Mouse (Mus musculus) naive thymus-derived CD4-positive, alpha-beta T cell, adult 2 months (primary cell): ENCODE measurements around the gene Mill2.

Experiments
- DNase-seq: peaks from one replicate; pipeline ENCODE4 v3.0.0-alpha.2; 2011; ENCODE audit warnings: low read depth

The Mill2 gene

GRCm38 (mm10) chr7:18875372-18875771 is 35.6 kb downstream of the Mill2 start:
- no peak for DNase-seq

- DNase-seq, result no peak
These were observed 38.9 kb downstream of the Mill2 start for GRCm38 (mm10) chr7:18878691-18879090.

- peak; percentile 52 for DNase-seq
These were observed 44.4 kb downstream of the Mill2 start for GRCm38 (mm10) chr7:18883991-18884744.

GRCm38 (mm10) chr7:18884745-18885422 is 45.1 kb downstream of the Mill2 start:
- no peak for DNase-seq

GRCm38 (mm10) chr7:18886963-18887362 is 47.2 kb downstream of the Mill2 start:
- no peak for DNase-seq

GRCm38 (mm10) chr7:18890848-18891247 is 51.1 kb downstream of the Mill2 start:
- no peak for DNase-seq

GRCm38 (mm10) chr7:18891872-18892599 is 52.3 kb downstream of the Mill2 start:
- DNase-seq, result peak; percentile 90

- DNase-seq, result no peak
These were observed 53.2 kb downstream of the Mill2 start for GRCm38 (mm10) chr7:18893009-18893408.

- peak; percentile 57 for DNase-seq
These were observed 54.1 kb downstream of the Mill2 start for GRCm38 (mm10) chr7:18893651-18894430.

- no peak for DNase-seq
These were observed 56.8 kb downstream of the Mill2 start for GRCm38 (mm10) chr7:18896536-18896935.

GRCm38 (mm10) chr7:18900513-18900912 is 60.7 kb downstream of the Mill2 start:
- DNase-seq, result no peak

- DNase-seq, result no peak
These were observed 62.7 kb downstream of the Mill2 start for GRCm38 (mm10) chr7:18902486-18902885.

GRCm38 (mm10) chr7:18904971-18905370 is 65.2 kb downstream of the Mill2 start:
- DNase-seq, result no peak

- no peak for DNase-seq
These were observed 70.0 kb downstream of the Mill2 start for GRCm38 (mm10) chr7:18909797-18910196.

- DNase-seq, result peak; percentile 99
These were observed 70.6 kb downstream of the Mill2 start, which contains the start of gene Ccdc61 for GRCm38 (mm10) chr7:18910241-18910831. TSS of gene Ccdc61 (minus strand) at chr7:18910415.
